Mouse (Mus musculus) limb, embryonic 13.5 days (tissue): Measurements from ENCODE around the gene Golga1. TPM values are rescaled to one million over a fixed set of nuclear protein-coding genes. Genes with fewer than 3 reads are reported as not detected.
"Not testable (repeated sequence)": the region's sequence is repeated elsewhere in the genome, so short reads cannot be mapped to it uniquely, and the experiment has no call there.

Experiments used
- ATAC-seq: fragments of 200-750 bp; cut with Nextera tagmentation; 2 replicates; pipeline ENCODE4 v1.8.0; 2017; ENCODE audit warnings: low read depth, moderate number of reproducible peaks, moderate TSS enrichment; ENCODE audit not compliant: low FRiP score
- H3K27ac ChIP-seq: fragments of 300-500 bp; sonication (generic); 2 replicates; pipeline ENCODE4 v1.5.1; 2015; ENCODE audit warnings: inconsistent platforms, mild to moderate bottlenecking, moderate library complexity
- H3K27me3 ChIP-seq: fragments of 300-500 bp; sonication (generic); 2 replicates; pipeline ENCODE4 v1.6.1; 2015; ENCODE audit warnings: mild to moderate bottlenecking, inconsistent platforms
- H3K36me3 ChIP-seq: fragments of 300-500 bp; sonication (generic); 2 replicates; pipeline ENCODE4 v1.6.1; 2015; ENCODE audit warnings: inconsistent platforms, mild to moderate bottlenecking, moderate library complexity
- H3K4me1 ChIP-seq: fragments of 300-500 bp; sonication (generic); 2 replicates; pipeline ENCODE4 v1.6.1; 2015; ENCODE audit warnings: inconsistent platforms
- H3K4me2 ChIP-seq: fragments of 300-500 bp; sonication (generic); replicated peaks from 2 replicates; pipeline ENCODE4 v1.6.1; 2015; ENCODE audit warnings: inconsistent platforms, mild to moderate bottlenecking, moderate library complexity
- H3K4me3 ChIP-seq: fragments of 300-500 bp; sonication (generic); 2 replicates; pipeline ENCODE4 v1.5.1; 2015; ENCODE audit warnings: moderate library complexity, mild to moderate bottlenecking, inconsistent platforms
- H3K9ac ChIP-seq: fragments of 300-500 bp; sonication (generic); 2 replicates; pipeline ENCODE4 v1.6.1; 2015; ENCODE audit warnings: mild to moderate bottlenecking, inconsistent platforms
- H3K9me3 ChIP-seq: fragments of 300-500 bp; sonication (generic); 2 replicates; pipeline ENCODE4 v1.6.1; 2016; ENCODE audit warnings: inconsistent platforms
- WGBS: fragments of 180-500 bp; shearing (Covaris S2); methylation state at CpG from one replicate; pipeline ENCODE4 v1.1.7; 2015; 5-methylcytosine and 5-hydroxymethylcytosine counted together
- polyA plus RNA-seq: library from polyadenylated mRNA; unstranded; fragments of >200 nt; fragmentation: Nextera tagmentation; extraction: Ambion mirVana; gene quantifications from 2 replicates; pipeline ENCODE4 v1.2.1, GENCODE M21; 2015

The Golga1 gene
- polyA plus RNA-seq = 29.2 and 31.0 TPM in 2 replicates

DNA sequence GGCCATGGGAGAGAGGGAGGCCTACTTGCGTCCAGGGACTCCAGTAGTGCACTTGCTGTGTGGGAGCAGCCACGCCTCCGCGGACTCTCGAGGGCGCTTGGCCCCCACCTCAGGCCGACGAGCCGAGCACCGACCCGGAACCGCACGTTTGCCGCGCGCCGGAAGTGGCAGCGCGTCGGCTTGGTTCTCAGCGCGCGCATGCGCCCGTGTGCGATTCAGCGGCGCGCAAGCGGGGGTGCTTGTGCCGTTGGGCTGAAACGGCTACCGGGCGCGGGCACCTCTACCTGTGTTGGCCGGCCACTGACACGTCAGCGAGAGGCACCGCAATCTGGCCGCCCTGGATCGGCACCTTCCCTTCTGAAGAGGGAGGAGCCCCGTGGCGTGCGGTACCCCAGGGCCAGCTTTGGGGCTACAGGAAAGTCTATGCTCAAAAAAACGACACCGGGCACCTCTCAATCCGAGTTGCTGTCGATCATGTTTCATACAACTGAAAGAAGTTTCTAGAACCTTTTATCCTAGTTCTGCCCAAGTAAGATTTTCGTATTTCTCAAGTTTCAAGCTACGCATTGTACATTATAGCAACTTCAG is at the start of gene Golga1:
Golga1 (minus strand) TSS at position 142 of the 588 bp plus-strand sequence.
- peak; percentile 97 for ATAC-seq
- H3K27ac ChIP-seq = peak within 1 kb of the TSS; percentile 92

DNA sequence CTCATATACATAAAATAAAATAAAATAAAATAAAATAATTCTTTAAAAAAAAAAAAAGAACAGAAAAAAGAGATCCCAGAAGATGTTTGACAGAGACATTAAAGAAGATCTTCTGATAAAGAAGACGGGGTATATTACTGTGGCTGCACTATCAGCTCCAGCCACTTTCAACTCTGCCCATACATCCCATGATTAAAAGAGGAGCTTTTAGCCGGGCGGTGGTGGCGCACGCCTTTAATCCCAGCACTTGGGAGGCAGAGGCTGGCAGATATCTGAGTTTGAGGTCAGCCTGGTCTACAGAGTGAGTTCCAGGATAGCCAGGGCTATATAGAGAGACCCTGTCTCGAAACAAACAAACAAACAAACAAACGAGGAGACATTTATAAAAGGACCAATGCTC is 48.8 kb upstream of the Golga1 start:
- WGBS = 94% methylated on average over 7 of the region's 7 CpGs
- no peaks in the 10 kb centered on the region for H3K9me3 ChIP-seq
- H3K36me3 ChIP-seq = peaks cover 80% of the 10 kb centered on the region
- H3K27me3 ChIP-seq = no peaks in the 10 kb centered on the region
- no peak for ATAC-seq
- no peak overlapping the region for H3K9ac ChIP-seq
- H3K27ac ChIP-seq = no peak overlapping the region
- H3K4me1 ChIP-seq = no peaks in the 10 kb centered on the region
- no peak overlapping the region for H3K4me2 ChIP-seq
- H3K4me3 ChIP-seq = no peak overlapping the region

More for the DNA sequence above, at the start of gene Golga1:
- Histone ChIP-seq H3K4me1 (peaks cover 9% of the 10 kb centered on the region), H3K9me3 (no peaks in the 10 kb centered on the region), H3K4me2 (peak within 1 kb of the TSS; percentile 81), H3K36me3 (peaks cover 14% of the 10 kb centered on the region), H3K9ac (peak within 1 kb of the TSS; percentile 94), H3K27me3 (no peaks in the 10 kb centered on the region), H3K4me3 (peak within 1 kb of the TSS; percentile 96)
- under 1% methylated on average over 45 of the region's 50 CpGs for WGBS

DNA sequence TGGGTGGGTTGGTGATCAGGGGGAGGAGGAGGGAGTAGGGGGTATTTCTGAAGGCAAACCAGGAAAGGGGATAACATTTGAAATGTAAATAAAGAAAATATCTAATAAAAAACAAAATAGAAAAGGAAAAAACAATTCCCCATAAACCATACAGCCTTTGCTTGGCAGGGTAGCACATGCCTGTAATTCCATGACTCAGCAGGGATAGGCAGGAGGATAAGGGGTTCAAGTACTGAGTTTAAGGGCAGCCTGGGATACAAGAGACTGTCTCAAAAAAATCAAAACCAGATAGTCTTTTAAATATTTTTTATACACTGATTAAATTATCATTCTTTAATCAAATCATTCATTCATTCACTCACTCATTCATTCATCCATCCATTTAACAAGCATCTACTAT is 45.2 kb upstream of the Golga1 start:
- Histone ChIP-seq H3K4me3 (no peak overlapping the region), H3K9ac (no peak overlapping the region), H3K36me3 (peaks cover 72% of the 10 kb centered on the region), H3K27ac (no peak overlapping the region), H3K4me1 (no peaks in the 10 kb centered on the region), H3K9me3 (no peaks in the 10 kb centered on the region), H3K4me2 (no peak overlapping the region), H3K27me3 (no peaks in the 10 kb centered on the region)
- ATAC-seq = no peak

DNA sequence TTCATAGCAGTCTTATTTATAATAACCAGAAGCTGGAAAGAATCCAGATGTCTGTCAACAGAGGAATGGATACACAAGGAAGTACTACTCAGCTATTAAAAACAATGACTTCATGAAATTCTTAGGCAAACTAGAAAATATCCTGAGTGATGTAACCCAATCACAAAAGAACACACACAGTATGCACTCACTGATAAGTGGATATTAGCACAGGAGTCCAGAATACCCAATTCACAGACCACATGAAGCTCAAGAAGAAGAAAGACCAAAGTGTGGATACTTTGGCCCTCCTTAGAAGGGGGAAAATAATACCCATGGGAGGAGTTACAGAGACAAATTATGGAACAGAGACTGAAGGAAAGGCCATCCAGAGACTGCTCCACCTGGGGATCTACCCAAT is 44.4 kb upstream of the Golga1 start:
- not testable (repeated sequence) for H3K4me3 ChIP-seq, H3K27ac ChIP-seq, ATAC-seq, H3K4me1 ChIP-seq, H3K4me2 ChIP-seq, H3K27me3 ChIP-seq, H3K9me3 ChIP-seq, H3K9ac ChIP-seq
- H3K36me3 ChIP-seq = peaks cover 72% of the 10 kb centered on the region

DNA sequence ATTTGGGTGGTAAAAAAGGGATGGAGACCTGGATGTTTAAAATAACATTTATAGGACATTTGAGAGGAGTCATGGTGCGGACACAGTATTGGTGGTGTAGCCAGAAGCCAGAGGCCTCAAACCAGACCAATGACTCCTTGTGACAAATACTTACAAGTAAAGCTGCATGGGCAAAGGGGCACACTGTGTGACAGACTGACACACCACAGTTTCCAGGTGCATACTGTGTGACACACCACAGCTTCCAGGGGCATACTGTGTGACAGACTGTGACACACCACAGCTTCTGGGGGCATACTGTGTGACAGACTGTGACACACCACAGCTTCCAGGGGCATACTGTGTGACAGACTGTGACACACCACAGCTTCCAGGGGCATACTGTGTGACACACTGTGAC is 34.6 kb upstream of the Golga1 start:
- H3K27ac ChIP-seq, H3K4me2 ChIP-seq, H3K27me3 ChIP-seq, H3K4me1 ChIP-seq, H3K9me3 ChIP-seq, H3K4me3 ChIP-seq, ATAC-seq, H3K9ac ChIP-seq: not testable (repeated sequence)
- peaks cover 61% of the 10 kb centered on the region for H3K36me3 ChIP-seq
- WGBS = 98% methylated on average over 1 of the region's 1 CpGs

DNA sequence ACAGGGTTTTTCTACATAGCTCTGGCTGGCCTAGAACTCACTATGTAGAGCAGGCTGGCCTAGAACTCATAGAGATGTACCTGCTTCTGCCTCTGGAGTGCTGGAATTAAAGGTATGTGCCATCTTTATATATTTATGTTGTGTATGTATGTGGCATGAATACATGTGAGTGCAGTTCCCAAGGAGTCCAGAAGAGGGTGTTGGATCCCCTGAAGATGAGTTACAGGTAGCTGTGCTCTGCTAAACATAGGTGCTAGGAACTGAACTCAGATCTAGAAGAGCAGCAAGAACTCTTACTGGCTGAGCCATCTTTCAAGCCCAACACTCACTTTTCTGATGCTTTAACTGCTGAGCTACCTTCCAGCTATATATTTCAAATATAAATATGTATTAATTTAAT is 32.7 kb upstream of the Golga1 start:
- no peak overlapping the region for H3K4me3 ChIP-seq
- H3K9me3 ChIP-seq = no peaks in the 10 kb centered on the region
- H3K27me3 ChIP-seq = no peaks in the 10 kb centered on the region
- no peak overlapping the region for H3K9ac ChIP-seq
- ATAC-seq = no peak
- peaks cover 59% of the 10 kb centered on the region for H3K36me3 ChIP-seq
- no peak overlapping the region for H3K27ac ChIP-seq
- no peaks in the 10 kb centered on the region for H3K4me1 ChIP-seq
- H3K4me2 ChIP-seq = no peak overlapping the region

DNA sequence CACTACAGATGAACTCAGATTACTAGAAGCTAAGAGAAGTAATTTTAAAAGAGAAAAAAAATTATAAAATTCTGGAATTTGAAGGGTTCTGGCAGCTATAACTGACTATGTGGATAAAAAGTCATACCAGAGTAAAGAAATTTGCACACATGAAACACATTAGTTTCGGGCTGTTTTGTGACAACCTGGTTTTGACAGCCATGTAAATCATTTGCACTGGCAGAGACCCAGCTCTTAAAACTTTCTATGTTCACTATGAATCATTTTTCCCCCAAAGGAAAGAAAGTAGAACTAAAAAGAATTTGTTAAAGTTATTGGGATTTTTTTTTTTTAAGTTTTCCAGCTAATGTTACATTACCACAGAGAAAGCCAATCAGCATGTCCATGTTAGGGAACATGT is 26.6 kb upstream of the Golga1 start:
- no peak overlapping the region for H3K4me3 ChIP-seq
- H3K4me2 ChIP-seq = no peak overlapping the region
- no peaks in the 10 kb centered on the region for H3K4me1 ChIP-seq
- no peaks in the 10 kb centered on the region for H3K27me3 ChIP-seq
- ATAC-seq = no peak
- H3K36me3 ChIP-seq = peaks cover 60% of the 10 kb centered on the region
- H3K27ac ChIP-seq = no peak overlapping the region
- 56% methylated on average over 1 of the region's 1 CpGs for WGBS
- no peaks in the 10 kb centered on the region for H3K9me3 ChIP-seq
- no peak overlapping the region for H3K9ac ChIP-seq

DNA sequence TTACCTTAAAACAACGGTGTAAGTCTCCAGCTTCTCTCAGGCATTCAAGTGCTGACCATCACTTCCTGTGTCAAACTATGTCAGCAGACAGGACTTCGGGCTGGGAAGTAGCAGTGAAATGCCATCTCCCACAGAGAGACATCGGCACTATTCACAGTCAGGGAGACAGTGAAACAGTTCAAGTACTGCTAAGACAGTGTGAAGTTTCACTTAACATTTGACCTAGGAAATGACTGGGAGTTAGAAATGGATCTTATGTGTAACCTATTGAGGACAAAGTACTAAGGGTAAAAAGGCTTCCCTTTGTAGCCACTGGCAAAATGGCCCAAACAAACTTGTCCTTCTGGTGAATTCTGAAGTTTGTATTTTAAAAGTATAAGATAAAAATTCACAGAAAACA is 17.4 kb upstream of the Golga1 start:
- no peak overlapping the region for H3K9ac ChIP-seq
- no peak for ATAC-seq
- H3K36me3 ChIP-seq = peaks cover 64% of the 10 kb centered on the region
- no peaks in the 10 kb centered on the region for H3K4me1 ChIP-seq
- no peak overlapping the region for H3K4me3 ChIP-seq
- no peaks in the 10 kb centered on the region for H3K27me3 ChIP-seq
- WGBS = 88% methylated on average over 3 of the region's 3 CpGs
- H3K27ac ChIP-seq = no peak overlapping the region
- H3K4me2 ChIP-seq = no peak overlapping the region
- no peaks in the 10 kb centered on the region for H3K9me3 ChIP-seq

DNA sequence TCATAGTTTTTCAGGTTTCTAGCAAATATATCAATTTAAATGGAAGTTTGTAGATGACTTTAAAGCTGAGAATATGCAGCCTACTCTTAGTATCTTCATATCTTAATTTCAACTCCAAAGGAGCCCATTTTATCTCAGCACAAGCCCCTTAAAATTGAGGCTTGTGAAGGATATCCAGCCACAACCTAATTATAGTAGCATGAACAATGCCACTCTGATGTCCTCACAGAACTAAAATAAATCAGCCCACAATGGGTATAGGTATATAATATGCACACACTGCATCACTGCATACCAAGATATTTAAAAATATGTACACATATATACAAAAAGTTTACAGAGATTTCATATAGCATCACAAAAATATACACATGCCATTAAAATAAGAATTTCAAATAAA is 5.3 kb upstream of the Golga1 start:
- Histone ChIP-seq H3K27ac (no peak overlapping the region), H3K4me2 (no peak overlapping the region), H3K4me1 (no peaks in the 10 kb centered on the region), H3K9me3 (no peaks in the 10 kb centered on the region), H3K9ac (no peak overlapping the region), H3K4me3 (no peak overlapping the region), H3K27me3 (no peaks in the 10 kb centered on the region), H3K36me3 (peaks cover 1% of the 10 kb centered on the region; the same call in 1 of the 2 replicates)
- ATAC-seq = no peak

DNA sequence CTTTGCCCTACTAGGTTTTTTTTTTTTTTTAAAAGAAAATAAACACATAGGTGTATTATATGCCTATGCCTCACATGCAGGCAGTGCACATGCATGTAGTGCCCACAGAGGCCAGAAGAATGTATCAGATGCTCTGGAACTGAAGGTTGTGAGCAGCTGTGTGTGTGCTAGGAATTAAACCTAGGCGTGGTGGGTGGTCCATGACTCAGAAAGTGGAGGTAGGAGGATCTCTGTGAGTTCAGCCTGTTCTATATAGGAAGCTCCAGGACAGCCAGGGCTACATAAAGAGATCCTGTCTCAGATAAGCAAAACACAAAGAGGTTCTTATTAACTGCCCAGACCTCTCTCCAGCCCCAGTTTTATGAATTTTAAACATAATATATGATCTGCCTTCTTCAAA is 3.8 kb upstream of the Golga1 start:
- Histone ChIP-seq H3K4me3 (no peak overlapping the region), H3K9me3 (no peaks in the 10 kb centered on the region), H3K9ac (no peak overlapping the region), H3K27me3 (no peaks in the 10 kb centered on the region), H3K36me3 (no peaks in the 10 kb centered on the region), H3K4me2 (no peak overlapping the region), H3K4me1 (peaks cover 7% of the 10 kb centered on the region), H3K27ac (no peak overlapping the region)
- WGBS = 52% methylated on average over 1 of the region's 1 CpGs
- ATAC-seq = no peak

DNA sequence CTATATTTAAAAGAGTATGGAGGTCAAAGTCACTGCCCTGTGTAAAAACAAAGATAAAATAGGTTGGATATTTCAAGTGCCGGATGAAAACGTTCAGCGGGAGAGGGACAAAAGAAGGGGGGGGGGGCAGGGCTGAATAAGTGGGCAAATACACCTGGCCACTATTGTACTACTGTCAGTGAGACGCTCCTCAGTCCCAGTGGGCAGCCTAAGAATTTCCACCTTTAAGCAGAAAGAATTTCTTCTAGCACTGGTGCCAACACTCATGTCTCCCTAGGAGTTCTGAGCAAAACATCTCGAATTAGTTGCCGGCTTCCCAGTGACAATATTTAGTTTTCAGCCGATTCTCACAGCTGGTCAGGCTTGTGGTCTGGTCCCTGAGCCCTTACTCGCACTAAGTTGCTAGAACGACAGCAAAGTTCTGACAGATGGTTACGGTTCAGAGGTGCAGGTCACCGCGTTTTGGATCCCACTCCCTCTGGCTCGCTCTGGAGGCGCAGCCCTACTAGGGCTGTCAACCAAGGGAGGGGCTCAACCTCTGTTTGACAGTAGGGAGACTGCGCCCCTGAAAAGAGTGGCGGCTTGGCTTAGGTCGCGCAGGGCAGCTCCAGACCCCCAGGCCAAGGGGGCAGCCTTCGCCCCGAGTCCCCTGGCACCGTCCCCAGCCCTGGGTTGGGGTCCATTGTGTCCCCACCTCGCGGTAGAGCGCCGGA is 498 bp downstream of the Golga1 start:
- no peaks in the 10 kb centered on the region for H3K27me3 ChIP-seq
- H3K4me3 ChIP-seq = peak overlapping the region; percentile 96
- WGBS = 9% methylated on average over 25 of the region's 25 CpGs
- peak overlapping the region; percentile 92 for H3K27ac ChIP-seq
- peaks cover 20% of the 10 kb centered on the region for H3K36me3 ChIP-seq
- peak; percentile 3 for ATAC-seq
- H3K4me2 ChIP-seq = peak overlapping the region; percentile 81
- H3K4me1 ChIP-seq = peaks cover 9% of the 10 kb centered on the region
- H3K9me3 ChIP-seq = no peaks in the 10 kb centered on the region
- H3K9ac ChIP-seq = peak overlapping the region; percentile 94

DNA sequence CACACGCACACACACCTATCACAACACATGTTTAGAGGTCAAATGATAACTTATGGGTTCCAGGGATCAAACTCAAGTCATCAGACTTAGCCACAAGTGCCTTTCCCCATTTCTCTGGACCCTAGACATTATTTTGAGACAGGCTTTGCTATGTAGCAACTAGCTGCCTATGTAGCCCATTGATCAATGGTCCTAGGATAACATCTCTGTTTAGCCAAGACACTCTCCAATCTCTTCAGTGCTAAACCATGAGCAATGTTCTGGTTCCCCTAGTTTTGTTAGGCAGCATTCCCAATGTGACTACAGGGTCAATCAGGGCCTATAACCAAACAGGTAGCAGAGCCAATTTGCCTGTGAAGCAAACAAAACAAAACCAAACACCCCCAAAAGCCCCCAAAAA is 16.8 kb downstream of the Golga1 start:
- Histone ChIP-seq H3K4me3 (no peak overlapping the region), H3K4me1 (no peaks in the 10 kb centered on the region), H3K27ac (no peak overlapping the region), H3K27me3 (no peaks in the 10 kb centered on the region), H3K9ac (no peak overlapping the region), H3K9me3 (no peaks in the 10 kb centered on the region), H3K36me3 (peaks cover 83% of the 10 kb centered on the region), H3K4me2 (no peak overlapping the region)
- 94% methylated on average over 1 of the region's 1 CpGs for WGBS
- no peak for ATAC-seq

DNA sequence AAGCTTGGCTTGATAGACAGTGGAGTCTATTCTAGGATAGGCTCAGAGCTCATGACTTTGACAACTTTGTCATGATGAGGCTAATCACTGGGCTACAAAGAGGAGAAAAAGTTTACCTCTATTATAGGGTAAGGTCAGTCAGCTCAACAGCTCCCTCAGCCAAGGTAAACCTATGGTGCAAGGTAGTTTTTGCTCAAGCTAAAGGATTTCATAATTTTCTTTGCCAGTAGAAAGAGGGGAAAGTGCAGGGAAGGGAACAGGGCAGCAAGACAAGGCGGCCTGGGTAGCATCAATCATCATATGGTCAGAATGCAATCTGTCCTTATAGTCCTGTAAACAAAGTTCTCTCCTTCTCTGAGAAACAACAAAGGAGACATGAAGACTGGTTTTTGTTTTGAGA is 25.1 kb downstream of the Golga1 start:
- Histone ChIP-seq H3K4me3 (no peak overlapping the region), H3K27ac (no peak overlapping the region), H3K9me3 (no peaks in the 10 kb centered on the region), H3K4me2 (no peak overlapping the region), H3K36me3 (peaks cover 80% of the 10 kb centered on the region), H3K27me3 (no peaks in the 10 kb centered on the region), H3K9ac (no peak overlapping the region), H3K4me1 (no peaks in the 10 kb centered on the region)
- 92% methylated on average over 1 of the region's 1 CpGs for WGBS
- ATAC-seq = no peak
